Mouse (Mus musculus) forebrain, embryonic 16.5 days (tissue): Measurements from ENCODE around the gene Atf4. TPM values are rescaled to one million over a fixed set of nuclear protein-coding genes. Genes with fewer than 3 reads are reported as not detected.
A peak's percentile ranks its signal among the peaks of the same experiment; 100 is the strongest.

Experiments
- ATAC-seq: fragments of 200-750 bp; cut with Nextera tagmentation; 2 replicates; pipeline ENCODE4 v1.8.0; 2017; ENCODE audit warnings: mild to moderate bottlenecking, moderate library complexity
- H3K27ac ChIP-seq: fragments of 300-500 bp; sonication (generic); 2 replicates; pipeline ENCODE4 v1.5.1; 2014; ENCODE audit warnings: low read length, control low read depth
- H3K27me3 ChIP-seq: fragments of 300-500 bp; sonication (generic); replicated peaks from 2 replicates; pipeline ENCODE4 v1.6.1; 2014; ENCODE audit warnings: low read length; ENCODE audit not compliant: control insufficient read depth, insufficient read depth
- H3K36me3 ChIP-seq: fragments of 300-500 bp; sonication (generic); 2 replicates; pipeline ENCODE4 v1.6.1; 2014; ENCODE audit not compliant: control insufficient read depth, insufficient read depth
- H3K4me1 ChIP-seq: fragments of 300-500 bp; sonication (generic); replicated peaks from 2 replicates; pipeline ENCODE4 v1.6.1; 2014; ENCODE audit warnings: low read length; ENCODE audit not compliant: control insufficient read depth, insufficient read depth
- H3K4me2 ChIP-seq: fragments of 300-500 bp; sonication (generic); 2 replicates; pipeline ENCODE4 v1.6.1; 2014; ENCODE audit warnings: mild to moderate bottlenecking, low read length, control low read depth
- H3K4me3 ChIP-seq: fragments of 300-500 bp; sonication (generic); replicated peaks from 2 replicates; pipeline ENCODE4 v1.5.1; 2014; ENCODE audit warnings: mild to moderate bottlenecking, low read length, control low read depth
- H3K9ac ChIP-seq: fragments of 300-500 bp; sonication (generic); replicated peaks from 2 replicates; pipeline ENCODE4 v1.6.1; 2014; ENCODE audit warnings: low read depth, low read length, control low read depth
- H3K9me3 ChIP-seq: fragments of 300-500 bp; sonication (generic); 2 replicates; pipeline ENCODE4 v1.6.1; 2016; ENCODE audit warnings: low read length; ENCODE audit not compliant: control insufficient read depth
- WGBS: fragments of 180-500 bp; shearing (Covaris S2); extraction: QIAGEN DNeasy Blood & Tissue Kit; methylation state at CpG from one replicate; pipeline ENCODE4 v1.1.7; 2014; 5-methylcytosine and 5-hydroxymethylcytosine counted together
- polyA plus RNA-seq: library from polyadenylated mRNA; unstranded; fragments of >200 nt; fragmentation: Nextera tagmentation; extraction: Ambion mirVana; gene quantifications from 2 replicates; pipeline ENCODE4 v1.2.1, GENCODE M21; 2015

Atf4 gene
- polyA plus RNA-seq, 1 experiment from 2014 or later = 139 TPM

GRCm38 (mm10) chr15:80266281-80266680 lies 11.3 kb downstream of the Atf4 start:
- 0% methylated on average over 2 of the region's 2 CpGs for whole genome bisulfite sequencing

DNA sequence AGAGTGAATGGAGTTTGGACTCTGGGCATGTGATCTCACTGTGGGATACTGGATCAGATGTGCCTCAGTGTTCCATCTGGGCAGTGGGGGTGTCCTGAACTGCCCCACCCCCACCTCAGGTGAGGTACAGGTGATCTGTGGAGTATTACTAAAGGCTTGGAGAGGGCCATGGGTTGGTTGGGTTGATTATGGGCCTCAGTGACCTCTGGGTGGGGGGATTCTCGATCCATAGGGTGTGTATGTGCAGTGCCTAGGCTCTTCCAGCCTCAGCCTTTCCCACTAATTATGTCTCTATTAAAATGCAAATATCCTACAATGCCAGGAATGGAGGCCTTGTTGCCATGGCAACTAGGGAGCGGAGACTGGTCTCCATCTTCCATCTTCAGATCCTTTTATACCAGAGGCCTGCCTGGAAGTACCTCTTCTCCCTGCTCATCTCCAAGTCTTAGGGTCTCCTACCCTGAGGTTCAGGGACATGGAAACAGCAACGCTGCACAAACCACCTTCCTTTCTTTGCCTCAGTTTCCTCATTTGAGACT lies 16.9 kb downstream of the Atf4 start:
- WGBS = 27% methylated on average over 3 of the region's 3 CpGs
- ATAC-seq = no peak
- no peak overlapping the region for H3K4me2 ChIP-seq
- no peaks in the 10 kb centered on the region for H3K36me3 ChIP-seq
- H3K4me1 ChIP-seq = peaks cover 8% of the 10 kb centered on the region
- H3K27me3 ChIP-seq = no peaks in the 10 kb centered on the region
- H3K9ac ChIP-seq = no peak overlapping the region
- H3K9me3 ChIP-seq = 0 out of 2 replicates have a peak, but pooled peaks cover 2% of the 10 kb centered on the region
- H3K27ac ChIP-seq = no peak overlapping the region
- no peak overlapping the region for H3K4me3 ChIP-seq

More at GRCm38 (mm10) chr15:80266281-80266680, 11.3 kb downstream of the Atf4 start:
- no peak overlapping the region for H3K4me3 ChIP-seq
- H3K4me1 ChIP-seq = peaks cover 19% of the 10 kb centered on the region
- no peaks in the 10 kb centered on the region for H3K27me3 ChIP-seq
- no peak overlapping the region for H3K4me2 ChIP-seq
- ATAC-seq = peak; percentile 44; the same call in 1 of the 2 replicates
- H3K9ac ChIP-seq = no peak overlapping the region
- no peaks in the 10 kb centered on the region for H3K36me3 ChIP-seq
- no peak overlapping the region for H3K27ac ChIP-seq
- H3K9me3 ChIP-seq = 0 out of 2 replicates have a peak, but pooled peaks cover 2% of the 10 kb centered on the region

GRCm38 (mm10) chr15:80277107-80277506 lies 22.1 kb downstream of the Atf4 start:
- ATAC-seq = no peak
- H3K4me3 ChIP-seq = no peak overlapping the region

GRCm38 (mm10) chr15:80277625-80278024 lies 22.6 kb downstream of the Atf4 start:
- no peak for ATAC-seq

More at GRCm38 (mm10) chr15:80277107-80277506, 22.1 kb downstream of the Atf4 start:
- no peak overlapping the region for H3K27ac ChIP-seq
- H3K4me1 ChIP-seq = peaks cover 6% of the 10 kb centered on the region
- H3K4me2 ChIP-seq = no peak overlapping the region
- H3K9me3 ChIP-seq = no peaks in the 10 kb centered on the region
- WGBS = 34% methylated on average over 9 of the region's 9 CpGs
- H3K9ac ChIP-seq = no peak overlapping the region
- peaks cover 2% of the 10 kb centered on the region; the same call in 1 of the 2 replicates for H3K27me3 ChIP-seq
- H3K36me3 ChIP-seq = no peaks in the 10 kb centered on the region

DNA sequence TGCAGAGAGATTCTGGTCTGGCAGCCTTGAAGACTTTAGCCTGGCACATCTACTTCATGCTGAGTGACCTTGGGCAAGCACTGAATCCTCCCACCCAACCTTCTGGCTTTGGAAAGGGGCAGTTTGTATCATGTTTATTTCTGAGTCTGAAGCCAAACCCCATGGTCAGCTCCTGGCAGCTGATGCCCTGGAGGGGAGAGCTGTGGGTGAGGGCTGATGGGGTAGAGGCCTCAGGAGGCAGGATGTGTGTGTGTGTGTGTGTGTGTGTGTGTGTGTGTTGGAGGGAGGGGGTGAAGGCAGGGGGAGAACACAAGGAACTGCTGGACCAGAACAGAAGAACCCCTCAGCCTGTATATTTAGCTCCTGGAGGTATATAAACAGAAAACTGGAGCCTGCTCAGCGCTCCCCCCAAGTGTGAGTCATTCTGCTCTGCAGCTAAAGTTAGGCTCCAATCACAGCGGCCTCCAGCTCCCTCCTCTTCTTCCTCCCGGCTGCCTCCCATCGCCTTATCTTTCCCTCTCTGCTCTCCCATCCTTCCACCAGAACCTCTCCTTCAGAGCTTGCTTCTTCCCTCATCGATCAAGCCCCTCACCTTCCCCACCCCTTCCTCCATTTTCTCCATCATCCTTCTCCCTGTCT lies 23.3 kb downstream of the Atf4 start:
- 65% methylated on average over 5 of the region's 5 CpGs for WGBS

More at GRCm38 (mm10) chr15:80277625-80278024, 22.6 kb downstream of the Atf4 start:
- Histone ChIP-seq H3K9me3 (no peaks in the 10 kb centered on the region), H3K9ac (no peak overlapping the region), H3K4me3 (no peak overlapping the region), H3K27ac (no peak overlapping the region), H3K4me1 (0 out of 2 replicates have a peak, but pooled peaks cover 3% of the 10 kb centered on the region), H3K36me3 (no peaks in the 10 kb centered on the region), H3K27me3 (peaks cover 2% of the 10 kb centered on the region; the same call in 1 of the 2 replicates), H3K4me2 (no peak overlapping the region)
- WGBS = 4% methylated on average over 6 of the region's 6 CpGs

GRCm38 (mm10) chr15:80279053-80279452 lies 24.1 kb downstream of the Atf4 start:
- Histone ChIP-seq H3K27me3 (peaks cover 2% of the 10 kb centered on the region; the same call in 1 of the 2 replicates), H3K4me2 (no peak overlapping the region), H3K4me1 (0 out of 2 replicates have a peak, but pooled peaks cover 3% of the 10 kb centered on the region), H3K4me3 (no peak overlapping the region), H3K9me3 (no peaks in the 10 kb centered on the region), H3K9ac (no peak overlapping the region), H3K27ac (no peak overlapping the region), H3K36me3 (no peaks in the 10 kb centered on the region)
- WGBS = 88% methylated on average over 2 of the region's 2 CpGs
- no peak for ATAC-seq

More for the DNA sequence above, 23.3 kb downstream of the Atf4 start:
- no peaks in the 10 kb centered on the region for H3K36me3 ChIP-seq
- 0 out of 2 replicates have a peak, but pooled peaks cover 3% of the 10 kb centered on the region for H3K4me1 ChIP-seq
- peaks cover 2% of the 10 kb centered on the region; the same call in 1 of the 2 replicates for H3K27me3 ChIP-seq
- H3K27ac ChIP-seq = no peak overlapping the region
- H3K4me2 ChIP-seq = no peak overlapping the region
- no peaks in the 10 kb centered on the region for H3K9me3 ChIP-seq
- ATAC-seq = no peak
- H3K4me3 ChIP-seq = no peak overlapping the region
- no peak overlapping the region for H3K9ac ChIP-seq

- no peaks in the 10 kb centered on the region for H3K36me3 ChIP-seq
- WGBS = 22% methylated on average over 6 of the region's 6 CpGs
- no peak for ATAC-seq
- no peak overlapping the region for H3K4me3 ChIP-seq
- H3K27me3 ChIP-seq = peaks cover 3% of the 10 kb centered on the region
- 0 out of 2 replicates have a peak, but pooled peaks cover 3% of the 10 kb centered on the region for H3K4me1 ChIP-seq
- no peak overlapping the region for H3K9ac ChIP-seq
- no peak overlapping the region for H3K4me2 ChIP-seq
- H3K9me3 ChIP-seq = no peaks in the 10 kb centered on the region
- H3K27ac ChIP-seq = no peak overlapping the region
Measured at GRCm38 (mm10) chr15:80280646-80281045, 25.7 kb downstream of the Atf4 start.

- no peak within 1 kb of the TSS for H3K27ac ChIP-seq
- peaks cover 6% of the 10 kb centered on the region for H3K4me1 ChIP-seq
- no peaks in the 10 kb centered on the region for H3K9me3 ChIP-seq
- peak; percentile 86 for ATAC-seq
- H3K4me3 ChIP-seq = peak within 1 kb of the TSS; percentile 62
- peak within 1 kb of the TSS; percentile 91 for H3K4me2 ChIP-seq
- H3K36me3 ChIP-seq = no peaks in the 10 kb centered on the region
- under 1% methylated on average over 48 of the region's 50 CpGs for WGBS
- peak within 1 kb of the TSS; percentile 67 for H3K9ac ChIP-seq
- peaks cover 37% of the 10 kb centered on the region for H3K27me3 ChIP-seq
Measured at GRCm38 (mm10) chr15:80286851-80287415, 31.9 kb downstream of the Atf4 start, which contains the start of gene Cacna1i. TSS of gene Cacna1i (plus strand) at chr15:80287238.

- peaks cover 6% of the 10 kb centered on the region for H3K4me1 ChIP-seq
- WGBS = under 1% methylated on average over 23 of the region's 23 CpGs
- H3K36me3 ChIP-seq = no peaks in the 10 kb centered on the region
- H3K27me3 ChIP-seq = peaks cover 37% of the 10 kb centered on the region
- no peaks in the 10 kb centered on the region for H3K9me3 ChIP-seq
- no peak overlapping the region for H3K27ac ChIP-seq
- peak overlapping the region; percentile 62 for H3K4me3 ChIP-seq
- peak overlapping the region; percentile 67 for H3K9ac ChIP-seq
- ATAC-seq = no peak
- H3K4me2 ChIP-seq = peak overlapping the region; percentile 91
Measured at GRCm38 (mm10) chr15:80288036-80288435, 33.1 kb downstream of the Atf4 start.
